Mouse (Mus musculus): Measurements from ENCODE around the gene Tm9sf2.

DNA sequence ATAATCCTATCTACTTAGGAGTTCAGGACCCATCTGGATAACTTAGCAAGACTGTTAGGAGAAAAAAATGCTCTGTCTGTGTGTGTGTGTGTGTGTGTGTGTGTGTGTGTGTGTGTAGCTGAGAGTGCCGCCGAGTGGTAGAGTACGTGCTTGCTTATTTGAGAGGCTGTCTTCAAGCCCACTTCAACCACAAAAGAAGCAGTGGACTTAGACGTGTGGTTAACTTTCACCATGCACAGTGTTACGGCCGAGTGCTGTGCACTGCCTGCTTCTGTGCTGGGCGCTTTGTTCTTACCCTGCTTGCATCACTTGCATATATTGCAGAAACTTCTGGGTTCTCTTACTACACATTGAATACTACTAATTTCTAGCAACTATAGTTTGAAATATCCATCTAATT lies 50.9 kb downstream of the Tm9sf2 start:
- TF ChIP-seq CTCF (IDR thresholded peaks at IDR 0.05; ENCODE audit: low read depth): no peak
- no peak for TF ChIP-seq EP300 (optimal IDR thresholded peaks at IDR 0.05)
